Mouse (Mus musculus) thymus, adult 2 months (tissue): ENCODE results near the gene Agap3.

Experiments used
- CTCF ChIP-seq: fragments of 200-500 bp; IDR thresholded peaks from 2 replicates; pipeline ENCODE4 v1.5.1; 2012; ENCODE audit warnings: mild to moderate bottlenecking, control low read depth, low read length, moderate library complexity, borderline replicate concordance; ENCODE audit not compliant: control insufficient read depth, poor library complexity, insufficient read depth; ENCODE audit errors: extremely low read depth
- POLR2A ChIP-seq: fragments of 200-500 bp; IDR thresholded peaks from 2 replicates; pipeline ENCODE4 v1.6.1; 2012; ENCODE audit warnings: mild to moderate bottlenecking, low read length, control low read depth, moderate library complexity; ENCODE audit not compliant: control insufficient read depth, poor library complexity, insufficient read depth; ENCODE audit errors: extremely low read depth

DNA sequence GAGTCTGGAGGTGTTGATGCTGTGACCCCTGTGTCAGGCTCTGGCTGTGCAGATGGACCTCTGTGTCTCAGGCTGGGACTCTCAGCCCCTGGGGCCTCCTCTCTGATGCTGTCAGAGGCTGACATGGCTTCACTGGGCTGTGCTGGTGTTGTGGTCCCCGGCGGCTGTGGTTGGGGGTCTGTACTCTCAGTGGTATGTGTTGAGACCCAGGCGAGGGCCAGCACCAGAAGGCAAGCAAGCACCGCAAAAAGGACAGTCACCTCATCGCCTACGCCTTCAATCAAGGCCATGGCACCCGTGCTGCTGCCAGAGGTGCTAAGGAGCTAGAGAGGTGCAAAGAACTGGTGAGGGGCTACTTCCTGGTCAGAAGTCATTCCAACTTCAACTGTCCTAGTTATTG lies 5.3 kb upstream of the Agap3 start:
- TF ChIP-seq POLR2A = no peak
- TF ChIP-seq CTCF = no peak
